Mouse (Mus musculus): ENCODE measurements around the gene Trim10. TPM values are rescaled to one million over a fixed set of nuclear protein-coding genes. Genes with fewer than 3 reads are reported as not detected.
"Not testable (repeated sequence)": the region's sequence is repeated elsewhere in the genome, so short reads cannot be mapped to it uniquely, and the experiment has no call there.

The Trim10 gene
- 4.7 and 7.1 TPM in 2 replicates for polyA plus RNA-seq (2016; fragmentation: Nextera tagmentation; extraction: Ambion mirVana)

- 83% methylated on average over 4 of the region's 4 CpGs for WGBS
- Histone ChIP-seq H3K9ac (0 out of 2 replicates have a peak within 1 kb of the TSS, but pooled peaks have one; percentile 1), H3K36me3 (replicated peaks) (no peaks in the 10 kb centered on the region), H3K4me1 (peaks cover 6% of the 10 kb centered on the region; the same call in 1 of the 2 replicates), H3K4me2 (no peak within 1 kb of the TSS), H3K27ac (no peak within 1 kb of the TSS), H3K9me3 (no peaks in the 10 kb centered on the region), H3K27me3 (peaks cover 23% of the 10 kb centered on the region), H3K4me3 (replicated peaks) (no peak within 1 kb of the TSS)
- ATAC-seq (ENCODE audit: low FRiP score) = no peak
These were observed at the start of gene Trim10 for GRCm38 (mm10) chr17:36869284-36869954. Gene Trim10 (plus strand): TSS chr17:36869574.

- ATAC-seq (ENCODE audit: low FRiP score) = 0 out of 2 replicates have a peak, but pooled peaks have one; percentile 20
- Histone ChIP-seq H3K4me3 (replicated peaks) (no peak overlapping the region), H3K9me3 (no peaks in the 10 kb centered on the region)
These were observed 45.4 kb upstream of the Trim10 start for GRCm38 (mm10) chr17:36824005-36824404.

GRCm38 (mm10) chr17:36825525-36825924 is 43.8 kb upstream of the Trim10 start:
- H3K9ac ChIP-seq = no peak overlapping the region
- H3K4me3 ChIP-seq (replicated peaks) = no peak overlapping the region
- no peaks in the 10 kb centered on the region for H3K4me1 ChIP-seq
- peaks cover 6% of the 10 kb centered on the region; the same call in 1 of the 2 replicates for H3K27me3 ChIP-seq
- H3K4me2 ChIP-seq = no peak overlapping the region
- no peaks in the 10 kb centered on the region for H3K9me3 ChIP-seq
- H3K27ac ChIP-seq = no peak overlapping the region
- WGBS = 21% methylated on average over 4 of the region's 4 CpGs
- ATAC-seq (ENCODE audit: low FRiP score) = no peak
- no peaks in the 10 kb centered on the region for H3K36me3 ChIP-seq (replicated peaks)

More at GRCm38 (mm10) chr17:36824005-36824404, 45.4 kb upstream of the Trim10 start:
- Histone ChIP-seq H3K4me2 (no peak overlapping the region), H3K36me3 (replicated peaks) (no peaks in the 10 kb centered on the region), H3K4me1 (no peaks in the 10 kb centered on the region), H3K9ac (no peak overlapping the region), H3K27ac (no peak overlapping the region), H3K27me3 (peaks cover 6% of the 10 kb centered on the region; the same call in 1 of the 2 replicates)

GRCm38 (mm10) chr17:36826002-36826401 is 43.4 kb upstream of the Trim10 start:
- WGBS = 17% methylated on average over 5 of the region's 5 CpGs
- ATAC-seq (ENCODE audit: low FRiP score) = peak; percentile 64; the same call in 1 of the 2 replicates

GRCm38 (mm10) chr17:36828488-36828887 is 40.9 kb upstream of the Trim10 start:
- 91% methylated on average over 2 of the region's 2 CpGs for WGBS
- Histone ChIP-seq H3K9me3 (no peaks in the 10 kb centered on the region), H3K4me3 (replicated peaks) (no peak overlapping the region), H3K27me3 (peaks cover 6% of the 10 kb centered on the region; the same call in 1 of the 2 replicates), H3K9ac (no peak overlapping the region), H3K27ac (no peak overlapping the region), H3K4me1 (no peaks in the 10 kb centered on the region), H3K36me3 (replicated peaks) (no peaks in the 10 kb centered on the region), H3K4me2 (no peak overlapping the region)
- no peak for ATAC-seq (ENCODE audit: low FRiP score)

More at GRCm38 (mm10) chr17:36826002-36826401, 43.4 kb upstream of the Trim10 start:
- H3K36me3 ChIP-seq (replicated peaks); H3K4me1 ChIP-seq; H3K4me2 ChIP-seq; H3K4me3 ChIP-seq (replicated peaks); H3K9ac ChIP-seq; H3K9me3 ChIP-seq; H3K27me3 ChIP-seq; H3K27ac ChIP-seq: not testable (repeated sequence)

- Histone ChIP-seq H3K9ac (no peak overlapping the region), H3K36me3 (replicated peaks) (no peaks in the 10 kb centered on the region), H3K4me2 (no peak overlapping the region), H3K4me1 (no peaks in the 10 kb centered on the region), H3K27ac (no peak overlapping the region), H3K4me3 (replicated peaks) (no peak overlapping the region), H3K27me3 (peaks cover 6% of the 10 kb centered on the region; the same call in 1 of the 2 replicates), H3K9me3 (no peaks in the 10 kb centered on the region)
- WGBS = 78% methylated on average over 3 of the region's 3 CpGs
- ATAC-seq (ENCODE audit: low FRiP score) = no peak
These were observed 38.9 kb upstream of the Trim10 start for GRCm38 (mm10) chr17:36830470-36830869.

GRCm38 (mm10) chr17:36832694-36833093 is 36.7 kb upstream of the Trim10 start:
- 61% methylated on average over 4 of the region's 4 CpGs for WGBS
- no peak overlapping the region for H3K4me3 ChIP-seq (replicated peaks)
- no peak overlapping the region for H3K4me2 ChIP-seq
- peaks cover 9% of the 10 kb centered on the region; the same call in 1 of the 2 replicates for H3K4me1 ChIP-seq
- peaks cover 4% of the 10 kb centered on the region; the same call in 1 of the 2 replicates for H3K27me3 ChIP-seq
- H3K9me3 ChIP-seq = no peaks in the 10 kb centered on the region
- H3K36me3 ChIP-seq (replicated peaks) = no peaks in the 10 kb centered on the region
- H3K9ac ChIP-seq = no peak overlapping the region
- H3K27ac ChIP-seq = no peak overlapping the region
- no peak for ATAC-seq (ENCODE audit: low FRiP score)

- peak overlapping the region; percentile 69; the same call in 1 of the 2 replicates for H3K4me3 ChIP-seq (replicated peaks)
- WGBS = 36% methylated on average over 12 of the region's 12 CpGs
- peak overlapping the region; percentile 51; the same call in 1 of the 2 replicates for H3K27ac ChIP-seq
- H3K9ac ChIP-seq = no peak overlapping the region
- H3K27me3 ChIP-seq = no peaks in the 10 kb centered on the region
- ATAC-seq (ENCODE audit: low FRiP score) = no peak
- peak overlapping the region; percentile 62 for H3K4me2 ChIP-seq
- 0 out of 2 replicates have a peak, but pooled peaks cover 3% of the 10 kb centered on the region for H3K36me3 ChIP-seq (replicated peaks)
- no peaks in the 10 kb centered on the region for H3K9me3 ChIP-seq
- peaks cover 18% of the 10 kb centered on the region for H3K4me1 ChIP-seq
These were observed 33.6 kb upstream of the Trim10 start for GRCm38 (mm10) chr17:36835591-36836426.

GRCm38 (mm10) chr17:36836427-36836812 is 33.0 kb upstream of the Trim10 start:
- ATAC-seq (ENCODE audit: low FRiP score) = peak; percentile 27
- Histone ChIP-seq H3K4me2 (peak overlapping the region; percentile 62), H3K27me3 (no peaks in the 10 kb centered on the region), H3K9ac (peak overlapping the region; percentile 47), H3K4me1 (peaks cover 18% of the 10 kb centered on the region), H3K4me3 (replicated peaks) (peak overlapping the region; percentile 69), H3K27ac (peak overlapping the region; percentile 51; the same call in 1 of the 2 replicates), H3K36me3 (replicated peaks) (0 out of 2 replicates have a peak, but pooled peaks cover 3% of the 10 kb centered on the region), H3K9me3 (no peaks in the 10 kb centered on the region)
- 18% methylated on average over 3 of the region's 3 CpGs for WGBS

GRCm38 (mm10) chr17:36836874-36837647 is 32.3 kb upstream of the Trim10 start, which contains the start of gene Trim26:
Gene Trim26 (plus strand): TSS chr17:36837134.
- Histone ChIP-seq H3K4me1 (peaks cover 18% of the 10 kb centered on the region), H3K9me3 (no peaks in the 10 kb centered on the region), H3K27me3 (no peaks in the 10 kb centered on the region), H3K4me3 (replicated peaks) (peak within 1 kb of the TSS; percentile 69), H3K27ac (peak within 1 kb of the TSS; percentile 93), H3K36me3 (replicated peaks) (0 out of 2 replicates have a peak, but pooled peaks cover 3% of the 10 kb centered on the region), H3K4me2 (peak within 1 kb of the TSS; percentile 62), H3K9ac (peak within 1 kb of the TSS; percentile 84)
- WGBS = under 1% methylated on average over 58 of the region's 58 CpGs
- peak; percentile 99 for ATAC-seq (ENCODE audit: low FRiP score)

GRCm38 (mm10) chr17:36839001-36839400 is 30.4 kb upstream of the Trim10 start:
- H3K4me3 ChIP-seq (replicated peaks) = no peak overlapping the region
- 90% methylated on average over 5 of the region's 5 CpGs for WGBS
- H3K27ac ChIP-seq = no peak overlapping the region
- H3K4me2 ChIP-seq = no peak overlapping the region
- no peak overlapping the region for H3K9ac ChIP-seq
- peaks cover 18% of the 10 kb centered on the region for H3K4me1 ChIP-seq
- H3K36me3 ChIP-seq (replicated peaks) = 0 out of 2 replicates have a peak, but pooled peaks cover 3% of the 10 kb centered on the region
- H3K27me3 ChIP-seq = no peaks in the 10 kb centered on the region
- ATAC-seq (ENCODE audit: low FRiP score) = no peak
- no peaks in the 10 kb centered on the region for H3K9me3 ChIP-seq

Measured in forebrain, embryonic 12.5 days (tissue).